Mouse (Mus musculus) heart, postnatal 25 days (tissue): ENCODE results near the gene Gm10837. TPM values are rescaled to one million over a fixed set of nuclear protein-coding genes. Genes with fewer than 3 reads are reported as not detected.
"Not testable (repeated sequence)": the region's sequence is repeated elsewhere in the genome, so short reads cannot be mapped to it uniquely, and the experiment has no call there.

Source experiments
- DNase-seq: peaks from one replicate; pipeline ENCODE4 v3.0.0; 2022; ENCODE audit warnings: low spot score
- intact Hi-C: fragments of 180-260 bp; cut with DNase I; formaldehyde crosslinking; loops from one replicate; pipeline ENCODE4 v1.15.1; 2025
- total RNA-seq, 2 experiments: library from RNA; stranded (reverse); gene quantifications; 2 replicates each; pipeline ENCODE4 v1.2.3; 2021

Gene Gm10837
- not detected for total RNA-seq

DNA sequence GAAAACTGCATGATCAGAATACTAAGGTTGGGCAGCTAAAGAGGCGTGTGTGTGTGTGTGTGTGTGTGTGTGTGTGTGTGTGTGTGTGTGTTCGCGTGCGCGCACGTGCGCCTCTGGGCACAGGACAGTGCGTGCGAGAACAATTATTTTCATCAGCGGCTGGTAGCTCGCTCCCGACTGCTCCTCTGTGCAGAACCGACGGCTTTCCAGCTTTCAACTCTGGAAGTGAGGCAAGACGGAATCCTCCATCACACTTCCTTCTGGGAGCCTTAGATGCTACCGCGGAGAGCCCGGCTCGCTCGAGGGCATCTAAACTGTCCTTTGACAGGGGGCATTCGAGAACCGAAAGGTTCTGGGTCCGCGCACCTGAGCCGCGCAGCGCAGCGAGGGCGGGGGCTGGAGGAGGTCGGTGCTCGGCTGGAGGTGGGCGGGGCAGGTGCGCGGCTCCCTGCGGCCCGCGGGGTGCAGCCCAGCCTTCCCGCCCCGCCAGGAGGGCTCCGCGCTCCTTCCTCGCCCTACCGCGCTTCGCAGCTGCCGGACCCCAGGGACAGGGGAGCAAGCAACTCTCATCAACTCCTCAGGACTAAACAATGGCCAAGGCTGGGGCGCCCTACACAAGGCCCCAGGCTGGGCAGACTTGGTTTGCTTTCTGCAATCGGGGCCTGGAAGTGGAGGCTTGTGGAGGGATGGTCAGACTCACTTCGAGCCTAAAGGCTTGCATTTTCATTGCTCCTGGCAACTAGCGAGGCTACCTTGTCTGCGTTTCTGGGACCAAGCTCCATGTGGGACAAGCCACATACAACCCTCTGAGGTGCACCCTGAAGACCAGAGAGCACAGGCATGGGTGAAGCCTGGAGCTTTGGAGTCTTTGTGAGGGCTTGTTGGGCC, at the start of gene Gm10837:
Gm10837 (plus strand) TSS at position 146 of the 888 bp plus-strand sequence.
- no peak for DNase-seq
- intact Hi-C loops, result no loop called here

GRCm38 (mm10) chr14:122449601-122450495, 40.5 kb upstream of the Gm10837 start:
- intact Hi-C loops, result no loop called here
- no peak for DNase-seq

DNA sequence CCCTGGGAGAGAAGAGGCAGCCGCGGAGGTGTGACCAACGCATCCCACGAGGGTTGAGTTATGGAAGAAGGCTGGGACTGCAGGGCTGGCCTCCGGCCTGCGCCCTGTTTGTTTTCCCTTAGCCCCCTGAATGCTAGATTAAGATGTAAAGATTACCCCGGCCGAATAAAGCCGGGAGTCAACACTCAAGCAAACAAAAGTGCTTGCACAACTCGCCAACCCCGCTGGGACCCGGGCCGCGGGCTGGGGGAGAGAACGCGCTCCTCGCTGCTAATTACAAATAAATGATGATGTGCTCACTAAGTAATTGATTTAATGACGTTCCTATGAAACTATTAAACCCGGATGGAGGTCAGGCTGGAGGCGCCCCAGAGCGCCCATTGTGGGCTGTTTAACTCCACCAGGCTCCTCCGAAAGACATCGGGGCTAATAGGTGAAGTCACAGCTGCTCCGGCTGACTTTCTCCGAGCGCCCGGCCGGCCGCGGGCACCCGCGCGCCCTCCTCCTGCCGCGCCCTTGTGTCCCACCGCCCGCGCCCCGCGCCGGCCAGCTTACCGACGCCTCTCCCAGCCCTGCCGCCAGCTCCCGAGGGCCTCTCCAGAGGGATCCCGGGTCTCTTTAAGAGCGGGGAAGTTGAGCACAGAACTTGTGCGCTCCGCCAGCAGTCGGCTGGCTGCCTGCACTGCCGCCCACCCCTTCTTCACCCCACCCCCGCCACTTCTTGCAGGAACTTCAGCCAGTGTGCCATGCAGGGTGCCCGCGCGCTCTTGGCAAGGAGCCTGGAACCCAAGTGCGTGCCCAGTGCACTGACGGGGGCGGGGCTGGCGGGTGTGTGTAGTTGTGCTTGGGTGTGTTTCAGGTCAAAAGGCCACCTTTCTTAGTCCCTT, 39.6 kb upstream of the Gm10837 start, which contains the start of gene Gm5089:
Gm5089 (minus strand) TSS at position 620 of the 887 bp plus-strand sequence.
- intact Hi-C loops, result no loop called here
- DNase-seq, result no peak

- no peak for DNase-seq
- intact Hi-C loops, result no loop called here
Measured at GRCm38 (mm10) chr14:122451551-122452145, 38.7 kb upstream of the Gm10837 start.

GRCm38 (mm10) chr14:122452701-122453387, 37.5 kb upstream of the Gm10837 start:
- intact Hi-C loops, result no loop called here
- no peak for DNase-seq

- DNase-seq, result no peak
- intact Hi-C loops, result no loop called here
Measured at GRCm38 (mm10) chr14:122453388-122453995, 36.9 kb upstream of the Gm10837 start.

- intact Hi-C loops, result no loop called here
- DNase-seq, result no peak
Measured at GRCm38 (mm10) chr14:122453996-122454738, 36.2 kb upstream of the Gm10837 start.

DNA sequence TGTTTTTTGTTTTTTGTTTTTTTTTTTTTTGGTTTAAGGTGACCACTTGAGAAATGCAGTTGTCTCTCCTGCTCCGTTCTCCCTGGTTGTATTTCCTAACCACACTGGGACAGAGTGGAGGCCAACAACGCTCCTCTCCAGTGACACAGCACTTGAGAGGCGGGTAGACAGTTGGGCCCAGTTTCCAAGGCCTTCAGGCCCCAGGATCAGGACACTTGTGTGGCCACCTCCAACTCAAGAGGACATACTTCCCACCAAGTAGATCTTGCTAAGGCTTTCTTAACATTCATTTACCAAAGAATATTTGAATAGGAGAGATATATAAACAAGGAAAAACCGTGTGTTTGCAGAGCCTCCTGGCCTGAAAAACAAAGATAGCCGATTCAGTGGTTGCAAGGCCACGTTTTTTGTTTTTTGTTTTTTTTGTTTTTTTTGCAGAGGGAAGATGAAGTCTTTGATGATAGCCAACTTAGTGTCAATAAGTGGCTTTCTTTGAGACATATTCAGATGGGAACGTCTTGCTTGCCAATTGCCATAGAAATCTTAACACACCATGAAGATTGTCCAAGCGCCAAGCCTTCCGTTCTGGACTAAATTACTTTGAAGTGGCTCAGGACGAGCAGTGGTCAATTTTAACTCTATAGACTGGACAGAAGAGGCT, 35.4 kb upstream of the Gm10837 start:
- intact Hi-C loops, result no loop called here
- DNase-seq, result no peak

DNA sequence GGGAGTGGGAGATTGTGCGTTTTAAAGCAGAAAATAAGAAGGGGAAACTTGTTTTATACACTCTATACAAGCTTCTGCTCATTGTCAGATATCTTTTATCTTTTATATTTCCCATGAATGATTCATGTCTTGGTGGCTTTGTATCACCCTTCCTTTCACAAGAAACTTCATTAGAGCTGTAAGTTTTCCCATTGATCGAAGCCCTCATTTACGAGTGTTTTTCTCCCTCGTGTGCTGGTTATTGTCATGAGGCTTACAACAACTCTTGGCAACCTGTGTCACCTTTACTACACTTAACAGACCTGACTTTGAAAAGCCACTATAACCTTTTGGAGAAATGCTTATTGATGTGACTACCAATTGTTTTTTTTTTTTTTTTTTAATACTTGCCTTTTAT, 34.8 kb upstream of the Gm10837 start:
- intact Hi-C loops, result no loop called here
- no peak for DNase-seq

DNA sequence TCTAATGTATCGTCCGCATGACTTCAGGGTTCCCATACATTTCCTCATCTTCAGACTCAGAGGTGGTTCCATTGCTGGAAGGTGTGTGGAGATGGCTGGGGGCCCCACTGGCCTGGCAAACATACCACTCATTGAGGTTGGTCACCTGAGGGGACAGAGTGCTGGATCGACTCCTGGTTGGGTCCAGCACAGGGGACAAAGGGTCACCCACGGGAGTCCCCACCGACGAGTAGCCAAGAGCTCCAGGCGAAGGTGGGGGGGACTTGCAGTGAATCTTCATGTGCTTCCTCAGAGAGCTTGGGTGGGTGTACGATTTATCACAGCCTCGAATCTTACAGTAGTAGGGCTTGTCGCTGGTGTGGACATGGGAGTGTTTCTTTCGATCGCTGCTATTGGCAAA, 31.1 kb upstream of the Gm10837 start:
- DNase-seq, intact Hi-C loops: not testable (repeated sequence)

GRCm38 (mm10) chr14:122459776-122460175, 30.6 kb upstream of the Gm10837 start:
- intact Hi-C loops, result no loop called here
- no peak for DNase-seq

GRCm38 (mm10) chr14:122460226-122460625, 30.2 kb upstream of the Gm10837 start:
- no peak for DNase-seq
- intact Hi-C loops, result no loop called here

GRCm38 (mm10) chr14:122461500-122461899, 28.9 kb upstream of the Gm10837 start:
- no peak for DNase-seq
- intact Hi-C loops, result no loop called here

GRCm38 (mm10) chr14:122461966-122462365, 28.4 kb upstream of the Gm10837 start:
- DNase-seq, result no peak
- intact Hi-C loops, result no loop called here

DNA sequence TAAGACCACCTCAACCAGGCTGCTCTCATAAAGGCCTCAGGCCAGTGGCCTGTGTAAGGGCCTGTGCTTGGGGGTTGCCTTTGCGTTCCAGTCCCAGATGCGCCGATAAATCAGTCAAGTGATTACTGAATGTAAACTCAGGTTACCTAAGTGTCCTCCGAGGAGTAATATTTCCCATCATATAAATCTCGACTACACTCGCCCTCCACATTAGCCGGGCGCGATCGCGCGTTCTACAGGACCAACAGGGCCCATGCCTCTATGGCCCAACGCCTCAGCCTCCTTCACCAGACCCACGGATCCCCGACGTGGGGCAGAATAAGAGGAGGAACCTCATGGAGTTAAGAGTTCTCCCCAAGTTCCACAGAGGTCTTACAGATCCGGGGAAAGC, 27.7 kb upstream of the Gm10837 start:
- DNase-seq, result no peak
- intact Hi-C loops, result no loop called here

DNA sequence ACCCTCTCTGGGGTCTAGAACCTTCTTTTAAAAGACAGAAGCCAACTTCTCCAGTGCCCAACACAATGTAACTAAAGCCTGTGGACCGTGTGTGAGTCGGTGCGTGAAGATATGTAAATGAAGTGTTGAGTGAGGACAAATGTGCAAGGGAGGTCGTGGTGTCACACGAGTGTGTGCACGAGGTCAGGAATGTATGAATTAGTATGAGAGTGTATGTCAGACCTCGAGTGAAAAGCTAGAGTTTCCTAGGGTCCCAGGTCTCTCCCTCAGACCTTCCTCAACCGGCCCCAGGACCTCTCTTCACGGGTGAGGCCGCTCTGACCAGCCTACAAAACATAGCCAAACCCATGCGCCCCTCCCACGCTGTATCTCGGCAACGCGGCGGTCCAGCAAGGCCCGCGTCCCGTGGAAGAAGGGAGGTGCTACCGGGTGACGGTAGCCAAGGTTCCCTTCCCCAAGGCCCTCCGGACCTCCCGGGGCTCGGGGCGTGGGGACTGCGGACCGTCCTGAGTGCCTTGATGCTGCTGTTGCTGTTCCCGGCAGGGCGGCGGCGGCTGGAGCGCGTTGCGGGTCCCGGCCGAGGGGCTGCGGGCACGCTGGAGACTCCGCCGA, 27.2 kb upstream of the Gm10837 start:
- DNase-seq, result no peak

More for the DNA sequence above, 27.2 kb upstream of the Gm10837 start:
- intact Hi-C loops, result no loop called here
